Mouse (Mus musculus) naive thymus-derived CD4-positive, alpha-beta T cell, adult 5 months (primary cell): ENCODE results near the gene Zfp607b. TPM values are rescaled to one million over a fixed set of nuclear protein-coding genes. Genes with fewer than 3 reads are reported as not detected.

Source experiments
- polyA plus RNA-seq: library from polyadenylated mRNA; unstranded; fragments of 100-300 nt; shearing (Covaris generic); gene quantifications from one replicate; pipeline ENCODE4 v1.2.1, GENCODE M21; 2017

The Zfp607b gene
- polyA plus RNA-seq = 3.0 TPM

GRCm38 (mm10) chr7:27688815-27689612, at the start of gene Zfp607b:
Gene Zfp607b, plus strand, starts transcription at chr7:27689340.

GRCm38 (mm10) chr7:27653681-27654437, 35.3 kb upstream of the Zfp607b start, which contains the start of gene Ttc9b:
Gene Ttc9b, plus strand, starts transcription at chr7:27653915.

GRCm38 (mm10) chr7:27674522-27675221, 14.5 kb upstream of the Zfp607b start, which contains the start of gene Map3k10:
Gene Map3k10, minus strand, starts transcription at chr7:27674598.

GRCm38 (mm10) chr7:27731281-27731883, 42.2 kb downstream of the Zfp607b start, which contains the start of gene Zfp60:
Gene Zfp60, plus strand, starts transcription at chr7:27731389.

Other genes with a start within 250 kb of the Zfp607b start
- 0.12 TPM for gene Sptbn4, start 241.7 kb upstream of the Zfp607b start, polyA plus RNA-seq
- gene Blvrb, start 241.4 kb upstream of the Zfp607b start, polyA plus RNA-seq = 12.5 TPM
- 38.3 TPM for gene Sertad3, start 215.6 kb upstream of the Zfp607b start, polyA plus RNA-seq
- gene Sertad1, start 202.4 kb upstream of the Zfp607b start, polyA plus RNA-seq = 75.3 TPM
- 0.57 TPM for gene Prx, start 190.0 kb upstream of the Zfp607b start, polyA plus RNA-seq
- gene Hipk4, start 166.1 kb upstream of the Zfp607b start, polyA plus RNA-seq = not detected
- 255 TPM for gene Pld3, start 136.1 kb upstream of the Zfp607b start, polyA plus RNA-seq
- 25.1 TPM for gene 2310022A10Rik, start 136.1 kb upstream of the Zfp607b start, polyA plus RNA-seq
- 142 TPM for gene Akt2, start 97.8 kb upstream of the Zfp607b start, polyA plus RNA-seq
- not detected for gene Ttc9b, start 35.4 kb upstream of the Zfp607b start, polyA plus RNA-seq
- gene Map3k10, start 14.7 kb upstream of the Zfp607b start, polyA plus RNA-seq = 14.8 TPM
- 11.7 TPM for gene Zfp60, start 42.0 kb downstream of the Zfp607b start, polyA plus RNA-seq
- gene Zfp626, start 117.9 kb downstream of the Zfp607b start, polyA plus RNA-seq = 1.7 TPM
- gene Zfp59, start 149.3 kb downstream of the Zfp607b start, polyA plus RNA-seq = 5.3 TPM
- 9.5 TPM for gene Zfp607a, start 168.2 kb downstream of the Zfp607b start, polyA plus RNA-seq
- gene Zfp974, start 240.1 kb downstream of the Zfp607b start, polyA plus RNA-seq = 5.0 TPM